Mouse (Mus musculus) small intestine, adult 2 months (tissue): ENCODE results near the gene Col17a1.

Source experiments
- CTCF ChIP-seq: fragments of 200-500 bp; IDR thresholded peaks from 2 replicates; pipeline ENCODE4 v1.5.1; 2012; ENCODE audit warnings: low read depth, mild to moderate bottlenecking, control low read depth, inconsistent platforms, low read length, moderate library complexity, mixed read lengths; ENCODE audit not compliant: insufficient replicate concordance, insufficient read length; ENCODE audit errors: extremely low read depth
- POLR2A ChIP-seq: fragments of 200-500 bp; IDR thresholded peaks from 2 replicates; pipeline ENCODE4 v1.6.1; 2012; ENCODE audit warnings: low read depth, mild to moderate bottlenecking, control low read depth, inconsistent platforms, low read length, moderate library complexity

DNA sequence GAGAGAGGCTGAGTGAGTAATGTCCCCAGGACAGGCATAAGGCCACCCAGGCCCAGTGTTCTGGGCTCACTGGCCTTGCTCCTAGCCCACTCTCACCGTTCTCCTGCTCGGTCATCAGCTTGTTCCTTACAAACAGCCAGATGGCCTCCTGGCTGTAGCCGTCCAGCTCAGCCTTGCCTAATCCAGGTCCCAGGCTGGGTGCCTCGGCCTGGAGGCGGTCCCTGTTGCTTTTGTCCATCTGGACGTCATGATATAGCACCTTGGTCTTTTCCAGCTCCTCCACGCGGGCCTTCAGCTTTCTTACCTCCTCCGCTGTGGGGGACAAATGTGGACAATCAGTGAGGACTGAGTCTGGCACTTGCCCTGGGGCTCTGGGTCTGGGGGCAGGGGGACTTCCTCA lies 23.5 kb downstream of the Col17a1 start:
- TF ChIP-seq CTCF, result no peak
- no peak for TF ChIP-seq POLR2A
